Mouse (Mus musculus) spleen, adult 18-20 months (tissue): Measurements from ENCODE around the gene Rspo1.
"Not testable (repeated sequence)": the region's sequence is repeated elsewhere in the genome, so short reads cannot be mapped to it uniquely, and the experiment has no call there.

ENCODE experiments used
- DNase-seq, 2 experiments: peaks; one replicate each; pipeline ENCODE4 v3.0.0; 2022; ENCODE audit warnings: mixed read lengths in 2 of 2

The Rspo1 gene

DNA sequence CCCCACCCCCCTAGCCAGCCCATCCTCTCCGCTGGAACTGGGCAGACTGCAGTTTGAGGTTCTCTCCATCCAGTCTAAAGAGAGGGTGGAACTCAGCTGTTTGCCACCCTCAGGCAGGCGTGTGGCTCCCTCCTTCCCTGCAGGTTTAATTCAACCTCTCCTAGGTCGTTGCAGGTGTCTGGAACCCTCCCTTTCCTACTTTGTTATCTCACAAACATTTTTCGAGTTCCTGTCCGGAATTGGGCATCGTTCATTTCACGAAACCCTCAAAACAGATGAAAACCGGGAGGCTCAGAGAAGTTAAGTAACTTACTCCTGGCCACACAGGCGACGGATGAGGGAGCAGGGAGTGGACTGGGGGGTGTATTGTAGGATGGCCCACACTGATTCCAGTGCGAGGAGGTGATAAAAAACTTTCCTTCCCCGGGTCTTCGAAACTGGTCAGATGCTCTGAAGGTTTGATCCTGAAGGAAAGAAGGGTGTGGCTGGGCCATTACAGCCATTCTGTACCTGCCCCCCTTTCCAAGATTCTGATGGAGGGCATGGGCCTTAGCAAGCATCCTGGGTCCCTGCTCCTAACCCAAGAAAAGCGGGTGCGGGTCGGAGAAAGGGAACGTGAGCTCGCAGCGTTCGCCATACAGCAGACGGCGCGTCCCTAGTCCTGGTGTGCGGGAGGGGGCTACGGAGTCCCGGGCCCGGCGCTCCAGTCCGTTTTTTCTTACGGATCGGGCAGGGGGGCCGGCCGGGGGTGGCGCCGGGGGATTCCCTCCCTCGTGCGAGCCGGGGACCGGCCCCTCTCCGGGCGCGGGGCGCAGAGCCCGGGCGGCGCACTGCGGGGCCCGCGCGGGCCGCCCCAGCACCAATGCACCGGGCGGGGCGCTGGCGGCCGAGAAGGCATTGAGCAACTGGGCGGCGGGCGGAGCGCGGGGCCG, at the start of gene Rspo1:
Gene Rspo1, plus strand, starts transcription at position 760 of the 932 bp plus-strand sequence.
- DNase-seq: no peak

DNA sequence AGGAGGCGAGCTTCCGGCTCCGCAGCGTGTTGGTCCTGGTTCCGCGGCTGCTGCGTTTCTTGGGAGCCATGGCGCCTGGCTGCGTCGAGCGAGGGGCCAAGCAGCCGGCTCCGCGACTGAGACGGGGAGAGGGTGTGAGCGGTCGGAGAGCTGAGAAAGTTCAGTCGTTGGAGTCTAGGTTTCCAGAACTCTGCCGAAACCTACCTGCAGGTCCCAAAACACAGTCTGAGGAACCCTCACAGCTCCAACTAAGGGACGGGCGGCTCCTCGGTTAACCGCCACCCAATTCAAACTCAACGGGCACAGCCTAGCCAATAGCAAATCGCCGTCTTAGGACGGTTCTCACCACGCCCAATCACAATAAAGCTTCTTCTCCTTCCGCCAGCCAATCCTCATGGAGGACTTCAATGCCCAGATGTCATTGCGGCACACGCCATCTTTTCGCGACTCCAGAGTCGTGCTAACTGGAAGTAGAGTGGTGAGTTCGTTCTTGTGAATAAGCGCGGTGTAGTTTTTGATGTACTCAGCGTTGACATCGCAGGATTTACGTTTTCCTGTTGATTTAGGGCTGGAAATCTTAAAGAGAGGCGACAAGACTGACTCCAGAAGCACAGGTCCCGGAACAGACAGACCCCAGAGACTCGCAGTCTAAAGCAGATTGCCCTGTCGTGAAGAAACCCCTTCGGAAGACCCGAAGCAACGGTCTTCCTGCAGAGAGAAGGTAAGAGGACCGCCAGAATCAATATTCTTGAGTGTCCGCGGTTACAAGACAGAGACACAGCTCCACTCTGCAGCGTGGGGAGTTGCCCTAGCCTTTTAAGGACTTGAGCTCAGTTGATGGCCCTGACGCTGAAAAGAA, 49.4 kb upstream of the Rspo1 start, which contains the start of gene 9930104L06Rik:
Gene 9930104L06Rik, plus strand, starts transcription at position 436 of the 859 bp plus-strand sequence.
- peak; percentile 85 to 88 for DNase-seq

DNA sequence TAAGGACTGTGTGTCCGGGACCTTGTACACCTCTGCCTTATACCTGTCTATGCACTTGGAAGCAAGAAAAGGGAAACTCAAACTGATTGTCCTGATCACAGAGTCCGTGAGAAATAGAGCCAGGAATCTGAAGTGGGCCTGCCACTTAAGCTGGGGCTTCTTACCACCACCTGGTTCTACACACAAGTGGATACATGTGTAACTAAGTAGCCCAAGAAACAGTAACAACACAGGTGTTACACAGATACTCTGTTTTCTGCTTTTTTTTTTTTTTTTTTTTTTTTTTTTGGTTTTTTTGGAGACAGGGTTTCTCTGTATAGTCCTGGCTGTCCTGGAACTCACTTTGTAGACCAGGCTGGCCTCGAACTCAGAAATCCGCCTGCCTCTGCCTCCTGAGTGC, 47.0 kb upstream of the Rspo1 start, which contains the start of gene Cdca8:
Gene Cdca8, minus strand, starts transcription at position 101 of the 400 bp plus-strand sequence.
- DNase-seq: not testable (repeated sequence)

DNA sequence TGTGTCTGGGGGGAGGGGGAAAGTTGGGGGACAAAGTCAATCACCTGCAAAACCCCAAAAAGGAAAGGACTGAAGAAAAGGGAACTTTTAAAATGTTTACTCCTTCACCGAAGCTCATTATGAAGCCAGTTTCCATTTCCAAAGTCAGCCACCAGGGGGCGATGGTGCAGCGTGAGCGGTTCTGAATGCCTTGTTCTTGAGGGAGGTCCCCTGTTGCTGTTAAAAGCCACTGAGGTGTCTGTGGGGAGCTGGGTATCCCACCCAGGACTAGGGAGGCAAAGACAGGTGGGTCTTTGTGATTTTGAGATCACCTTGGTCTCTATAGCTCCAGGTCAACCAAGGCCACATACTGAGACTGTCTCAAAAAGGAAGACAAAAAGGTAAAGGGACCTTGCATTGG, 43.2 kb upstream of the Rspo1 start:
- peak; percentile 52 to 79 for DNase-seq

DNA sequence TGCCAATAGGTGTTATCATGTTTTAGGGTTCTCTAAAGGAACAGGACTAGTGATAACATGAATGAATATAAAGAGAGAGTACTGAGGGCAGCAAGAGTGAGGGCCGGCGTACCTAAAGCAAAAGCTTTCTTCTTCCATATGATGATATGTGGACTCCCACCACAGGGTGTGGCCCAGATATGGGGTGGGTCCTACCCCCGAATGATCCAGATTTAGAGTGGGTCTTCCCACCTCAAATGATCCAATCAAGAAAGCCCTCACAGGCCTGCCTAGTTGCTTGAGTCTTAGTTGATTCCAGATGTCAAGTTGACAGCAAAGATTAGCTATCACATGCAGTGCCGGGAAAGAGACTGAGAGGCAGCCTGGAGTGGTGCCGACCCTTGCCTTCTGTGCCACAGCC, 42.4 kb upstream of the Rspo1 start:
- no peak for DNase-seq

DNA sequence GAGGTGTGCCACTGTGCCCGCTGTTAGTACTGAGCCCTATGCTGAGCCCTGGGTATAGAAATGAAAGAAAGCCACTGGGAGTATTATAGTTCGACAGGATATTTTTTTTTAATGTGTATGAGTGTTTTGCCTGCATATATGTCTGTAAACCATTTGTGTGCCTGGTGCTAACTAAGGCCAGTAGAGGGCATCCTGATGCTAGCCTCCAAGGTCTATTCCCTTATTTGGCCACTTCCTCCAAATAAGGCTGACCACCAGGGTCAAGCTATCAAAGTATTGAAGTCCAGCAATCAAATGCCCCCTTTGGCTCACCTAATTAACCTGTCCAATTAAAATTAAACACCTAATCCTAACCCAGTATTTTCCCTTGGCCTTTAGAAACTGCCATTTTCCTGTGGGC, 41.3 kb upstream of the Rspo1 start:
- DNase-seq: no peak

DNA sequence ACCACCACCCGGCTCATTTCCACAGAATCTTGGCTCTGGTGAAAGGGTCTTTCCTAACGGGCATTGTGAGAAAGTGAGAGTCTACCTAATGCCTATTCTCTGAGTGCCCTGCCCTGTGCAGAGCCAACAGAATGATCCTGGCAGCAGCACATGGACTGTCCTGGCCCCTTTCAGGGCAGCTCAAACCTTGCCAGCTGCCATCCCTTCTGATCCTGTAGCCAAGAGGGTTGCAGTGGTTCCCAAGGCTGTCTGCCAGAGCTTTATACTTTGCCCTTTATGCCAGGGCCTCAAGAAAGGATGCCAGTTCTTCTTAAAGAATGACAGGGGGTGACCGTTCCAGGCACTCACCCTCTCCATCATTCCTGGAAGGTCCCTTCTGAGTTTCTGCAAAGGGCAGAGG, 36.7 kb upstream of the Rspo1 start:
- no peak for DNase-seq

DNA sequence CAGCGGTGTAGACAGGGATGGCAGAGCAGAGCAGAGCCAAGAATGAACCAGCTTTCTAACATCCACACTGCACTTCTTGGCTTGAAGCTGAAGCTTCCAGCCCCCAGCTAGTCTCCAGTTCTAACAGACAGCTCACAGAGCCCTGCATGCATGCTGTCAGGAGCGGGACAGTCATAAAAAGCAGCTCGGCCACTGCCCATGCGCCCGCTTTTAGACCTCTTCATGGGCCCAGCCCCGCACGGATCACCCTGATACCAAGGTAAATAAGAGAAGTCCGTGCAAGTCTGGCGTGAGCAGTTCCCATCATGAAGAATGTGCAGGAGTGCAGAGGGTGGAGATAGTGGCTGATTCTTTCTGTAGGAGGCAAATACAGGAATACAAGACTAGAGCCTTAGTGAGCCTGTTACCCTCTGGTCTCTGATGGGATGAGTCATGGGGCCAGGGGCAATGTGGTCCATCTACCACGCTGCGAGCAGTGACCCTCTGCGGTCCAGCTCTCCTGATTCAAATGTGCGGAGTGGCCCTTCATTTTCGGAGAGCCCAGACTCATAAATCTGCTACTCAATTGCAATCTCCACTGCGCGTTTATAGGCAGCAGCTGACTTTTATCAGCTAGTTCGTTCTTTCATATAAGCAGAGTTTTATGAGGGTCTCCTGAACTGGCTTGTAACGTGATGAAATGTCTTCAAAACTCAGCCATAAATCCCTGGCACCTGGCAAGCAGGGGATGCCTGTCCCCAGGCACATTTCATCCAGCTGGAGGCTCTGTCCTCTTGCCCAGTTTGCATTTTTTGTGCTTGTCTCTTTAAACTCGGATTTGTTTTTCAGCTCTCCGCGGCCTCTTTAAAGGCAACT, 35.8 kb upstream of the Rspo1 start:
- no peak for DNase-seq

DNA sequence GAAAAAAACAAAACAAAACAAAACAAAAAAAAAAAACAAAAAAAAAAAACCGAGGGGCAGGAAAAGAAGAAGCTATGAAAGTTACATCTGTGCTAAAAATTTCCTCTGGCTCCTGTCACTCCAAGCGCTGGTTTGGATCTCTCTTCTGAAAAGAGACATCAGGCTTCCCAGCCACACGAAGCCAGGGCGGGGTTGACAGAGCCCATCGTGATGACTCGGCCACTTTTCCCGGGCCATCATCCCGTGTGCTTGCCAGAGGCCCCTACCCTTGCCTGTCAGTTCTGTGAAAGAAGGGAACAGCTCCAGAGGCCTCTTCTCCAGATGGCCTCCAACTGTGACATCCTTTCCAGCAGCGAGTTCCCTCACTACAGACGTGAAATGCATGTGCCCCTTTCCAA, 35.2 kb upstream of the Rspo1 start:
- no peak for DNase-seq

DNA sequence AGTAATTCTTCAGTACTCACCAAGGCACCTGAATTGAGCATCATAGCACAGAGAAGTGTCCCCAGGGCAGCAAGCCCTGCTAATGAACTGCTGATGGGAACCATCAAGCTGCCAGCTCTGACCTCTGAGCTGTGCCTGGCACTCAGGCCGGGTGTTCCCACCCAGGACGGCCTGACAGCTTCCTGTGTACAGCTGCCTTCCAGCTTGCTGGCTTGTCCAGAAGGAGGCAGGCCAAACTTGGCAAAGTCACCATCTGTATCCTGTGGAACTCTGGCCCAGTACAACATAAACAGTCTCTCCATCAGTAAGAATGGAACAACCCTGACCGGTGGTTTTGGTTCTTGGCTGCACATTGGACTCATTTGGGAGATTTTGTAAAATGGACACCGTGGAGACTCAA, 32.7 kb upstream of the Rspo1 start:
- no peak for DNase-seq

DNA sequence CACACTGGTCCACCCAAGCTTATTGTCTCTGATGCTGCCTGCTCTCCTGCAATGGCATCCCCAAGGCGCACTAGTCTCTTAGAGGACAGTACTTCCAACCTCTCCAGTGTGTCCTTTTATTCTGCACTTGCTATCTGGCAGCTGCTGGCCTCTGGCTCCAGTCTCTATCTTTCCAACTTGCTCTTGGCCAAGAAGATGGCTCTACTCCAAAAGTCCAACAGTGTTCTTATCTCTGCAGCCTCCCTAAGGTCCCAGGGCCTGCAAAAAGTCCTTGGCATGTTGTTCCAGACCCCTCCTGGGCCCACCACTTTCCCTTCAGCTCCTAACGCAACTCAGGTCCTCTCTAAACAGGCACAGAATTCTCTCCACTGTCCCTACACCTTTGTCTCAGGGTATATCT, 28.9 kb upstream of the Rspo1 start:
- no peak for DNase-seq

DNA sequence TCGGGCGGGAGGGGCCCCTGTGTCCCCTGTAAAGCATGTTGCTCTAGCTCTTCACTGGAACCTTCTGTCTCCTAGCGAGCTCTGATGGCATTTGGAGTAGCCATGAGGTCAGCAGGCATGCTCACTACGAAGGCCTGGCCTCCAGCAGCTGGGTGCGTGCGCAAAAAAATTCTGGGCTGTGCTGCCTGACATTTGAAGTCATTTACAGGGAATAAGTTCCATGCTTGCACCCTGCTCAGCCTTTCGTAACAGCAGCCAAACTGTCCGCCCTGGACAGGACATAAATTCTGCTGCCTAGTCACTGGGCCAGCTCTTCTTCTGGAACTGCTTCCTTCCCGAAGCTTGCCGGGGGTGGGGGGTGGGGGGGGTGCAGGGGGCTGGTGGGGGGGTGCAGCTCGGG, 27.2 kb upstream of the Rspo1 start:
- no peak for DNase-seq

DNA sequence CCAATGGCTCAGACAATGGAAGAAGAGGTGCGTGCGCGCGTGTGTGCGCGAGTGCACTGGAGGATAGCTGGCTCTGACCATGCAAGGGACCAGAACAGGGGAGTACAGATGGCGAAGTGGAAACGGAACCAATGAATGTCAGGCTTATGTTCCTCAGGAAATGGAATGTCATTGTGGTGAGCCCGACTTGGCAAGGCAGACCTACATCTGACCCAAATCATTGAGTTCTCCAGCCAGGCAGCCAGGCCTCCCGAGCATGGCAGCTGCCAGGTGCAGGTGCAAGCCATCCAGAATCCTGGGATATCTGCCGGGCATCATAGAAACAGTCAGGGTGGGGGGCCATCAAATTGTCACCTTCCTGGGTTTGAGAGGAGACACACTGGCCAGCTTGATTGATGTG, 25.3 kb upstream of the Rspo1 start:
- DNase-seq: no peak

DNA sequence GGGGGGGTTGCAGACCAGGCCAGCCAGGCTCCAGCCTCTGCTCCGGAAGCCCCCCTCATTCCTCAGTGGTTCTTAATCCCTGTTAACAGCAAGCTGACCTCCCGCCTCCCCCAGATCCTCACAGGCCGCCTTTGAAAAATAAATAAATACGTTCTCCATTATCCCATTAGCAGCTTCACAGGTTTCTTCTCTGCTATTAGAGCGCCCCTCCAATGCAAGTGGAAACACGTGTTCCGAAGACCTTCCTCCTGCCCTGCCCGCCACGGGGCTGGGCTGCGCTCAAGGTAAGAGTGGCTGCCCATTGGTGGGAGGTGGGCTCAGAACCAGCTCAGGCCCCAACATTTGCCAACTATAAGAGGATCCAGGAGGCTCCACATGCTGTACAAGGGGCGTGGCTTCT, 23.7 kb upstream of the Rspo1 start:
- DNase-seq: no peak

DNA sequence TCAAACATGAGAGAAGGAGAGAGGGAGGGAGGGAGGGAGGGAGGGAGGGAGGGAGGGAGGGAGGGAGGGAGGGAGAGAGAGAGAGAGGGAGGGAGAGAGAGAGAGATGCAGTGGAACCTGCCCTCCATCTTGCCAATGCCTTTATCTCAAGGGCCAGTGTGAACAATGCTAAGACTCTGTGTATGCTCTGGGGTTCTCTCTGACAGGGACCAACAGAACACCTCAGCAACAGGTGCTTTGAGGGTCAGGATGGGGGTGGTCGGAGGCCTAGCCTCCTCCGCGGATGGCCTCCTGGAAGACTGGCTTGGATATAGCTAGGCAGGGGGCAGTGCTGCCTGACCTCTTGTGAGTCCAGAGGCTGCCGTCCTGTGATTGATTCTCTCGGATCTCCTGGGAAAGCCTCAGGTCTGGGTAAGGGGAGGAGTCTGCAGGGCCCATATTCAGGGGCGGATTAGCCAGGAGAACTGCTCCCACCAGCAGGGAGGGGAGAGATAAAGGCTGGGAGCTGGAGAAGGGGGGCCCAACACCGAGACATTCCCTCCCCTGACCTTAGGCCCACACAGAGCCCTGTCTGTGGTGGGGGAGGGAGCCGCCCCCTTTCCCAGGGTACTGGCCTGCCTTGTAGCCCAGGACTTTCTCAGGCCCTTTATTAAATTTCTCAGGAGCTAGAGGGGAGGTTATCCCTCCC, 21.2 kb upstream of the Rspo1 start:
- no peak for DNase-seq

DNA sequence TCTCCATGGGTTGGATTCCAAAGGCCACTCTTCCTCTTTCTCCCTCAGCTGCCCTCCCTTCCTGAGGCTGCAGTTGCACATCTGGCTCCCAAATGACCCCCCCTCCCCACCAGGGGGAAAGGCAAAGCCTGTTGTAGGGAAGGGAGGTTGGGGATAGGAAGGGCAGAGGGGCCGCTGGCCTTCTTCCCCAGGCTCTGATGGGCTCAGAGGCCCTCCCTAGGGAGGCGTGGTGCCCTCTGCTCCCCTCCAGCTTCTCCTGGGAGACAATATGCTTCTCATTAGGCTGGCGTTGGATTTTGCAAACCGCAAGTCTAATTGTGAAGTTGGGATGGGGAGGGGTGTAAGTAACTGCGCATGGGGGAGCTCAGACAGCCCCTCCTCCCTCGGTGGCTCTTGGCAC, 17.5 kb upstream of the Rspo1 start:
- DNase-seq: no peak

DNA sequence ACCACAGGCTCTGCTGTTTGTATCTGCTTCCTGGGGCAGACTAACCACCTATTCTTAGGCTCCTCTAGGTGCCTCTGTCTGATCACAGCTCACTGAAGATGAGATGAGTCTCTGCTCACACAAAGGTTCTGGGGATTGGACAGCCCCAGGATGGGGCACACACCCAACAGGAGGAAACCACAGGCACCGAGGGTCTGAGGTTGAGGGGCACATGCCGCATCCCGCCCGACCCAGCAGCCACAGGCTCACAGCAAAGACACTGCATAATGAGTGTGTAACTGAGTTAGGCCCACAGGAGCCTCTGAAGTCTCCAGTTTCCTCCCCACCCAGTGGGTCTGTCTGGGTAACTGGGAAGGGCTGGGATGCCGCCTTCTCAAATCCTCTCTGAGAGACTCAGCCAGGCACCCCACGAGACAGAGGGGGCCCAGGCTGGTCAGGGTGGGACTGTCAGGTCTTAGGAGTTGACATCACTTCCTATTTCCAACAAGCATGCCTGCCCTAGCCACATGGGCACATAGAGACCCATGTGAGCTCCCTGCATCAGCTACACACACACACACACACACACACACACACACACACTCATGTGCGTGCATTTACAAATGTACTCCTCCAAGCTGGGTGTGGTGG, 16.9 kb upstream of the Rspo1 start:
- DNase-seq: no peak

DNA sequence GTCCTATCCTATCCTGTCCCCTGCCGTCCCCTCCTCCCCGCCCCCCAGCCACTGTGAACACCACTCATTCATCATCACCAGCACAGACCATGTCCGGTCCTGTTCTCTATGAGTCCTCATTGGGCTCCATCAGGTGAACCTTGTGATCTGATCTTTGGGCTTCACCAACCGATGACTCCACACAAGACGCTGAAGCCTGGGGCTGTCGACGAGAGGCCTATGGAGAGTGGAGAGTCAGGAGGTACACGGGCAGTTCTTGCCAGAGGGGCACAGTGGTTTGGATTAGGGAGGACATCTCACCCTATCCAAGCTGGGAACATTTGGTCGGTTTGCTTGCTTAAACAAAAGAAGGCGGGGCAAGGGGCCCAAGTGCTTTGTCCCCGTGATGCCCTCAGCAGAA, 16.0 kb upstream of the Rspo1 start:
- no peak for DNase-seq

DNA sequence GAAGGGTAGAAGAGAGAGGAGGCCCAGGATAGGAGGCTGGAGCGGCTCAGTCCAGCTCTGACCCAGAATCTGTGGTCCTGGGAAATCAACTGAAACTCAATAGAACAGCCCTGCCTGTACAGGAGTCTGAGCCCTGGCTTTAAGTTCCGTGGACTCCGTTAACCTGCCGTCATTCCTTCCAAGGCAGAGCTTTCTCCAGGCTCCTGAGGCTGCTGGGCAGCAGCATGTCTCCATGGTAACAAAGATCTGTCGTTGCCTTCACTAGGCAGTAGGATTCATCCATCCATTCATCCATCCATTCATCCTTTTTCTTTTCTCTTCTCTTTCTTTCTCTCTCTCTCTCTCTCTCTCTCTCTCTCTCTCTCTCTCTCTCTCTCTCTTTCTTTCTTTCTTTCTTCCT, 15.6 kb upstream of the Rspo1 start:
- DNase-seq: no peak

DNA sequence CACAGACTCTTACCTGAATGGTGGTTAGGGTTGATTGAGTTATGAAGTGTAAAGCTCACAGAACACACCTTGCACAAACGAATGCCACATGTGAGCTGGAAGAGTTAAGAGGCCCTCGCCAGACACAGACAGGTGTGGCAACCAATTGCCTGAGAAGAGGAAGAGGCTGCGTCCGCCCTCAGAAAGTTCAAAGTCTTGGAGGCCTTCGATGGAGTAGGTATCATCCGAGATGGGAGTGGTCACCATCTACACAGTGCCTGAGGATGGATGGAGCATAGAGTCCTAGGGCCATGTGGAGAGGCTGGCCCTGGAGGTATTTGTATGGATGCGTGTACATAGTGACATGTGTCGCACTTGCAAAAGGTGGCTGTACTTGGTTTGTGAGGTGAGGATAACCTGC, 15.1 kb upstream of the Rspo1 start:
- DNase-seq: no peak

DNA sequence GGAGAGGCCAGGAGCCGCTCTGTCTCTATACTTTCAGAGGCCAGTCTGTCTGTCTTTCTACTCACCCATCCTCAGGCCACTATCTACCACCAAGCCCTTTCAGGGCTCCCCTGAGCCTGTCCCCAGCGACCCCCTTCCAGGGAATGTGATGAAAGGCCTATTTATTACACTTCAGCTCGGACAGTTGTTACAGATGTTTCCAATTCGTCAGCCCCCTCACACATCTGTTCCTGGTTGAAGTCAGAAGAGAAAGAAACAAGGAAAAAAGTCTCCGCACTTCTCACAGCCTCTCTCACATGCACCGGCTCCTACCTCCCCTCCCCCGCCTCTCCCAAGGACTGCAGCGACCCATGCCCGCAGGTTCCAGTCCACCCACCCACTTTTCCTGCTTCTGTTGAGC, 13.9 kb upstream of the Rspo1 start:
- no peak for DNase-seq

DNA sequence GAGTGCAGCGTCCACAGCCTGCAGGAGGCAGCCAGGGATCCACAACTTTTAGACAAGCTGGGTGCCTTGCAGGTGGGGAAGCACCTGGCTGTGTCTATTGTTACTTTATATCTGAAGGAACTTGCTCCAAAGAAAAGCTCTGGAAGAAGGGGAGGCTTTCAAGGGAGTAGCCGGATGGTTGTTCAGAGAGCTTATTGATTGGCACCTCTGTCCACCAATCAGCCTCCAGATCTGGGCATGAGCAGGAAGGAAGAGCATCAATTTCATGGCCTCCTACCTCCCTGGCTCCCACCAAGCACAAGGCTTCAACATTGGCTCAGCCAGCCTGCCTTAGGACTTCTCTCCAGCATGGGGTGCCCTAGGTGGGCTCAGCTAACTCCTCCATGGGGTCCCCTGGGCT, 12.9 kb upstream of the Rspo1 start:
- no peak for DNase-seq
